Mouse (Mus musculus) lung, postnatal 25 days (tissue): ENCODE results near the gene Srp54c.

ENCODE experiments used
- DNase-seq: peaks from one replicate; pipeline ENCODE4 v3.0.0; 2022; ENCODE audit warnings: low spot score

The Srp54c gene

DNA sequence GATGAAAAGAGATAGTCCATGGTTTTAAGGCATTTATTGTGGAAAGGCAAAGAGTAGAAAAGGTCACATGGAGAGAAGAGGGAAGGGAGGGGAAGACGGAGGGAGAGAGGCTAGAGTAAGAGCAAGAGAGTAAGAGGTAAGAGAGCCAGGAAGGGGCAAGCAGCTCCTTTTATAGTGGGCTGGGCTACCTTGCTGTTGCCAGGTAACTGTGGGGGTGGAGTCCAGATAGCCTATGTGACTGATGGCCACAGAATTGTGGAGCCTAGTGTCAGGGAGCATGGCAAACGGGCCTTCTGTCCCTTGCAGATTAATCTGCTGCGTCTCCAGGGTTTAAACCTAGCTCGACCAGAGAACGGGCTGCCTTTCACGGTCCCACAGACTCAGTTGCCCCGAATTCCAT, 81.9 kb downstream of the Srp54c start:
- DNase-seq, result no peak
